Mouse (Mus musculus) B cell, adult 2 months (primary cell): ENCODE measurements around the gene Mmab.
A peak's percentile ranks its signal among the peaks of the same experiment; 100 is the strongest.

Experiments used
- DNase-seq, 2 experiments: peaks; one replicate each; pipeline ENCODE4 v3.0.0; 2022

The Mmab gene

DNA sequence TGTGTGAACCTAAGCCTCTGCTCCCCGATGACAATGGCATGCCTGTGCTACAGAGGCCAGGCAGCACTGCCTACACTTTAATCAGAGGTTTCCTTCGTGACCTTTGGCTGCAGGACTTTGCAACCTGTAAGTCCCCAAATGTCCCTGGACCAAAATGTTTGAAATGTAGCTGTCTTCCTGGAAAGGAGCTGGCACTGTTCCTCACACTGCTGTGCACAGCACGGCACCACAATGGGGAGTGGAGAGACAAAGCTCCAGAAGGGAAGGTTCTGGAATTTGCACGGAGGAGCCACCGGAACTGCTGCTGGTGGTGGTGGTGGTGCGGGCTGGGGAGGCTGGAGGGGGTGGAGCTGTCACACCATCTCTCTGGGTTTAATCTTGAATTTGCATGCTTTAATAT, 17.1 kb downstream of the Mmab start:
- no peak for DNase-seq

GRCm38 (mm10) chr5:114423961-114424360, 19.9 kb downstream of the Mmab start:
- DNase-seq: no peak

DNA sequence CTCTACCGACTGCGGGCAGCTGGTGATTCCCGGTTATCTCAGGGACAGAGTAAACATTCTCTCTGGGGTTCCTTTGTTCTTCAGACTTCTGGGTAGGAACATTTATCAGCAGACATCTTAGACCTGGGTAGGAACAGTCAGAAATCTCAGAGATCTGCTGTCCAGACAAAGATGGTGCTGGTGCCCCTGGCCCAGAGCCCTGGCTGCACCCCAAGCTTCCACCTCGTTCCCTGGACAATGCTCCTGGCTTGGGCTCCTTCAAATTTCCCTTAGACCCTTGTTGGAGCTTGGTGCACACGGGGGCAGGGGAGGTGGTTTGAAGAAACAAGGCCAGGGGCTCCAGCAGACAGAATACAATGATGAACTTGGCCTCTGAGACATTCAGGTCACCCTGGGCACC, 21.3 kb downstream of the Mmab start:
- no peak for DNase-seq

GRCm38 (mm10) chr5:114421561-114422298, 22.1 kb downstream of the Mmab start:
- no peak for DNase-seq

GRCm38 (mm10) chr5:114418541-114418940, 25.3 kb downstream of the Mmab start:
- DNase-seq: peak in 1 of 2 experiments; percentile 11

DNA sequence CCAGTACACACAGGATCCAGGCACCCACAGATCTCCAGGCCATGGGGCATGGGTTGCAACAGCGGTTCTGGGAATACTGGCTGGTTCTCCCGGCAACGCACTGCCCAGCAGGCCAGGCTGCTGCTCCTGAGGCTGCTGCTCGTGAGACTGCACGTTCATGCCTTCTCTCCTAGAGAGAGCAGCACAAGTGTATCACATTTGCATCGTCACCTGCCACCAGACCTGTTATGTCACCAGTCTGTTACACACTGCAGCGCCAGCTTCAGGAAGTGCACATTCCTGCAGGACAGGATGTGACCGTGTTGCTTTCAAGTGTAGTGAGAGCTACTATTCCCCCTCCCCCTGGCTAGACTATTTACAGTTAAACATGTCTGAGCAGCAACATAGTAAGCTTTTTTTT, 27.0 kb downstream of the Mmab start:
- DNase-seq: no peak

- DNase-seq: no peak
These were observed 28.3 kb downstream of the Mmab start for GRCm38 (mm10) chr5:114415606-114416005.

- DNase-seq: no peak
These were observed 30.7 kb downstream of the Mmab start for GRCm38 (mm10) chr5:114413067-114413735.

- DNase-seq: no peak
These were observed 31.4 kb downstream of the Mmab start for GRCm38 (mm10) chr5:114412361-114412998.

DNA sequence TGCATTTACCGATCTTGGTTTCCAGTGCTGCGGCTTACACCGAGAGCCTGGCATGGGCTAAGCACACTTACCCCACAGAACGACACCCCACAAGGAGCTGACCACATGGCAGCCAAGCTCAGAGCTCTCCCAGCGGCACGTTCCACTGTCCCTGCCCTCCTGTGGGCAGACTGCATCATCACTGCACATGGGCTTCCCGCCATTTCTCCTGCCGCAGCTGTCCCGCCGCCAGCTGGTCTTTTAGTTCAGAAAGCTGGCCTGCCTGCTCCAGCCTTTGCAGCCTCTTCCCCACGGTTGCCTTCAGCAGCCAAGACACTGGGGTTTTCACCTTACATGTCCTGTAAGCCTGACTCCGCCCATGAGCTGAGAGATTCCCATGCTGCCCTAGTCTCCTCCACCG, 33.4 kb downstream of the Mmab start:
- DNase-seq: no peak

- no peak for DNase-seq
These were observed 35.0 kb downstream of the Mmab start for GRCm38 (mm10) chr5:114408846-114409245.

- DNase-seq: no peak
These were observed 36.0 kb downstream of the Mmab start for GRCm38 (mm10) chr5:114407810-114408209.

DNA sequence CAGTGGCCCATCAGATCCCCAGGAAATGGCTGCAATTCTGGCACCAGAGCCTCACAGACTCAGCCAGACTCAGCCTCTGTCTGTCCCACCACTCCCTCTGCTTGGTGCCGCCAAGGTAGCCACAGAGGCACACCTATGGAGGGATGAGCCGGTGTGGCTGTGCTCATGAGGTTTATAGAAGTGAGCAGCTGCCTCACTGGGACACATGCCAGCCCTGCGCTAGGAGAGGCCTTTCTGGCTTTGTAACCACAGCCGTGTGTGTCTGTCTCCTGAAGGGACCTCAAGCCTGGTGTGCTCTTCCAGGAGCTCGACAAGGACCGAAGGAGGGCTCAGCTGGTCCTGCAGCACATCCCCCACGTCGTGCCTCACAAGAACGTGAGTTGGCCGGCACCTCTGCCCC, 36.6 kb downstream of the Mmab start:
- no peak for DNase-seq

- no peak for DNase-seq
These were observed 37.3 kb downstream of the Mmab start for GRCm38 (mm10) chr5:114406592-114406991.

DNA sequence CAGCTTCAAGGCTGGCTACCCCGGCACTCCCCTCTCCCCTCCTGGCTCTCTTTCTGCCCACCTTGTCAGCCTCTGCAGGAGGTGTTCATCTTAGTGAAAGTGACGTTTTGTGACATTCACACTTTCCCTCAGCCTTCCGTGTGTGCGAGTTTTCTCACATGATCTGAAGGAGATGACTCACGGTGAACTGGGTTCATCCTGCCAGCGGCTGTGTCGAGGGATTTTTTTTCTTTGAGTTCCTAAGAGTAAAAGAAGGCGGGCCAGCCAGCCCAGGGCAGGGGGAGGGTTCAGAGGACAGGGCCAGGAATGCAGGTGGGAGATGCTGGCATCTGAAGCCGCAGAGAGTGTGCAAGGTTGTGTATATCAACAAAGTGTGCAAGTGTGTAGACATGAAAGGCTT, 50.7 kb downstream of the Mmab start:
- DNase-seq: no peak

GRCm38 (mm10) chr5:114384448-114384847, 59.4 kb downstream of the Mmab start:
- no peak for DNase-seq

- DNase-seq: peak; percentile 81 to 84
These were observed 60.5 kb downstream of the Mmab start for GRCm38 (mm10) chr5:114383184-114383904.
